ENCODE assay signal across 25 mouse cellular contexts in genomic region chr2:61499266-61499665, GRCm38 (mm10).
DNase-seq lines count a peak whose midpoint lies in the region; ATAC-seq lines count a peak whose summit lies in the region.
"Had no signal": no experiment of that assay in that cellular context is flagged by ENCODE, and none has a peak within 500 bp of the region (broad histone marks: within the 10 kb centered on the region; RNA-seq: fewer than 3 reads in every experiment).

No protein-coding gene starts in this region.

- WGBS in liver, embryonic 12.5 days (ENCODE audit: insufficient replicate concordance) = 22% methylated on average over 1 of the region's 1 CpGs
- 17% methylated on average over 1 of the region's 1 CpGs for WGBS in liver, embryonic 13.5 days (ENCODE audit: insufficient replicate concordance)
- 11% methylated on average over 1 of the region's 1 CpGs for WGBS in liver, embryonic 15.5 days (ENCODE audit: insufficient replicate concordance)

- no peak overlapping the region for H3K4me3 ChIP-seq in liver, embryonic 12.5 days
- no peak overlapping the region for H3K4me3 ChIP-seq in liver, embryonic 13.5 days (replicated peaks)
- H3K4me3 ChIP-seq in liver, embryonic 15.5 days (replicated peaks) = no peak overlapping the region
- H3K4me3 ChIP-seq: embryonic facial prominence, embryonic 13.5 days; embryonic facial prominence, embryonic 15.5 days; erythroblast, embryonic 14.5 days; forebrain, embryonic 10.5 days; forebrain, embryonic 12.5 days; forebrain, embryonic 15.5 days had no signal

- H3K4me2 ChIP-seq in liver, embryonic 12.5 days = no peak overlapping the region
- H3K4me2 ChIP-seq in liver, embryonic 13.5 days = no peak overlapping the region
- no peak overlapping the region for H3K4me2 ChIP-seq in liver, embryonic 15.5 days
- H3K4me2 ChIP-seq: embryonic facial prominence, embryonic 13.5 days; embryonic facial prominence, embryonic 15.5 days; forebrain, embryonic 12.5 days; forebrain, embryonic 15.5 days had no signal

- no peak overlapping the region for H3K27ac ChIP-seq in liver, embryonic 12.5 days
- H3K27ac ChIP-seq in liver, embryonic 13.5 days = no peak overlapping the region
- H3K27ac ChIP-seq in liver, embryonic 15.5 days (replicated peaks) = no peak overlapping the region
- H3K27ac ChIP-seq: embryonic facial prominence, embryonic 13.5 days; embryonic facial prominence, embryonic 15.5 days; forebrain, embryonic 10.5 days; forebrain, embryonic 12.5 days; forebrain, embryonic 15.5 days had no signal

- H3K9me3 ChIP-seq in liver, embryonic 12.5 days (replicated peaks) = no peaks in the 10 kb centered on the region
- H3K9me3 ChIP-seq in liver, embryonic 13.5 days (replicated peaks) = no peaks in the 10 kb centered on the region
- H3K9me3 ChIP-seq in liver, embryonic 15.5 days (replicated peaks) = no peaks in the 10 kb centered on the region
- H3K9me3 ChIP-seq: embryonic facial prominence, embryonic 13.5 days; embryonic facial prominence, embryonic 15.5 days; forebrain, embryonic 10.5 days; forebrain, embryonic 12.5 days; forebrain, embryonic 15.5 days had no signal

- peak; percentile 74; the same call in 1 of the 2 replicates for ATAC-seq in liver, embryonic 12.5 days
- ATAC-seq in liver, embryonic 13.5 days (ENCODE audit: low read depth) = peak; percentile 72; the same call in 1 of the 2 replicates
- ATAC-seq in liver, embryonic 15.5 days (ENCODE audit: insufficient read depth) = peak; percentile 56
- ATAC-seq: activated CD4-positive, CD25-positive, alpha-beta regulatory T cell, adult 4 months; forebrain, embryonic 15.5 days; forebrain, postnatal 0 days; Patski had no signal

- no peak overlapping the region for H3K9ac ChIP-seq in liver, embryonic 12.5 days
- no peak overlapping the region for H3K9ac ChIP-seq in liver, embryonic 13.5 days
- no peak overlapping the region for H3K9ac ChIP-seq in liver, embryonic 15.5 days
- H3K9ac ChIP-seq: embryonic facial prominence, embryonic 13.5 days; embryonic facial prominence, embryonic 15.5 days; forebrain, embryonic 12.5 days; forebrain, embryonic 15.5 days; forebrain, postnatal 0 days had no signal

- no peaks in the 10 kb centered on the region for H3K36me3 ChIP-seq in liver, embryonic 12.5 days
- no peaks in the 10 kb centered on the region for H3K36me3 ChIP-seq in liver, embryonic 13.5 days
- H3K36me3 ChIP-seq in liver, embryonic 15.5 days (replicated peaks) = no peaks in the 10 kb centered on the region
- H3K36me3 ChIP-seq: embryonic facial prominence, embryonic 13.5 days; embryonic facial prominence, embryonic 15.5 days; forebrain, embryonic 10.5 days; forebrain, embryonic 12.5 days; forebrain, embryonic 15.5 days had no signal

- no peaks in the 10 kb centered on the region for H3K27me3 ChIP-seq in liver, embryonic 12.5 days (replicated peaks)
- H3K27me3 ChIP-seq in liver, embryonic 13.5 days = no peaks in the 10 kb centered on the region
- no peaks in the 10 kb centered on the region for H3K27me3 ChIP-seq in liver, embryonic 15.5 days
- H3K27me3 ChIP-seq: embryonic facial prominence, embryonic 13.5 days; embryonic facial prominence, embryonic 15.5 days; forebrain, embryonic 12.5 days; forebrain, embryonic 15.5 days had no signal

- H3K4me1 ChIP-seq in liver, embryonic 12.5 days = 0 out of 2 replicates have a peak, but pooled peaks cover 3% of the 10 kb centered on the region
- 0 out of 2 replicates have a peak, but pooled peaks cover 7% of the 10 kb centered on the region for H3K4me1 ChIP-seq in liver, embryonic 13.5 days (replicated peaks)
- peaks cover 3% of the 10 kb centered on the region for H3K4me1 ChIP-seq in liver, embryonic 15.5 days (replicated peaks)
- H3K4me1 ChIP-seq: embryonic facial prominence, embryonic 13.5 days; forebrain, embryonic 10.5 days; forebrain, embryonic 12.5 days; forebrain, embryonic 15.5 days had no signal

- DNase-seq in liver = no peak
- no peak for DNase-seq in liver, embryonic 13.5 days
- DNase-seq in spleen, postnatal 14 days (ENCODE audit: low spot score in 2 of 2) = no peak
- DNase-seq in cerebellum, postnatal 14 days = no peak
- no peak for DNase-seq in kidney, adult 18-20 months
- DNase-seq: adrenal gland, adult 8-10 months; adrenal gland, postnatal 14 days; adrenal gland, postnatal 36 days; cerebellum, adult 11-12 months; cerebellum, adult 2 months; cerebellum, adult 9-10 months; cerebellum, postnatal 10 days; cerebellum, postnatal 36 days; embryo, embryonic 11 days; forebrain, postnatal 0 days had no signal
